Mouse (Mus musculus) skeletal muscle tissue, adult 2 months (tissue): ENCODE results near the gene Fam107a.
A peak's percentile ranks its signal among the peaks of the same experiment; 100 is the strongest.
"Not testable (repeated sequence)": the region's sequence is repeated elsewhere in the genome, so short reads cannot be mapped to it uniquely, and the experiment has no call there.

ENCODE experiments used
- DNase-seq: peaks from one replicate; pipeline ENCODE4 v3.0.0-alpha.2; 2012; ENCODE audit warnings: low read depth, low spot score

Gene Fam107a

GRCm38 (mm10) chr14:8316366-8317193, 1.2 kb downstream of the Fam107a start:
- no peak for DNase-seq

GRCm38 (mm10) chr14:8315169-8315568, 2.7 kb downstream of the Fam107a start:
- no peak for DNase-seq

GRCm38 (mm10) chr14:8314536-8314935, 3.3 kb downstream of the Fam107a start:
- no peak for DNase-seq

DNA sequence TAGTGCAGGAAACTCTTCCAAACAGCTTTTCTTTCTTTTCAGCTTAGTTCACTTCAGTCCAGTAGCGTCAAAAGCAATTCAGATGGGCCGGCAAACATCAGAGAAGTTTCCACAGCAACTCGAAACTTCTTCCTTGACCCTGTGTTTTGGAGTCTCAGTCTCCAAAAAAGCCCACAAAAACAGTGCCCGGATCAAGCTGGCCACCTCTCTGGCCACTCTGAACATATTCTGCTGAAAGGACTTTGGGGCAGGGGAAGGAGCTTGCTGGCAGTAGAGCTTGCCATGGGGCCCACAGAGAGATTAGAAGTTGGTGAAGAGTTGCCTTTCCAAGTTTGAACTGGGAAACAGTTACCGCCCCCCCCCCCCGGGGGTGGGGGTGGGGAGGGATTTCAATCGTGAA, 3.9 kb downstream of the Fam107a start:
- no peak for DNase-seq

- DNase-seq, result peak; percentile 30
These were observed 8.1 kb downstream of the Fam107a start for GRCm38 (mm10) chr14:8309621-8310141.

- DNase-seq, result no peak
These were observed 9.2 kb downstream of the Fam107a start for GRCm38 (mm10) chr14:8308650-8309049.

DNA sequence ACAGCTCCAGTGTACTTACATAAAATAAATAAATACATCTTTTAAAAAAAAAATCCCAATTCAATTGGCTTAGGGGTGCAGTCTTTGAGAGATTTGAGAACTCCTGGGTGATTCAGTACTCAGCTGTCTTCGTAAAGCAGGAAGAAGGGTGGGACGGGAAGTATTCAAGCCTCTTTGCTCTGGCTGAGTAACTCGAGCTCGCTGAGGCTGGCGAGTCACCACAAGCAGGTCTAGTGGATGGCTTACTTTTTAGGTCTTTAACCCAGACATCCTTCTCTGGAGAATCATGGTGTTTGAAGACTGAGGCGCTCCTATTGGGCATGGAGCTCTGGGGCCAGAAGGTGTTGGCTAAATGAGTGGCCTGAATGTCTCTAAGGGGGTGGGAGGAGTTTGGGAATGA, 10.9 kb downstream of the Fam107a start:
- no peak for DNase-seq

DNA sequence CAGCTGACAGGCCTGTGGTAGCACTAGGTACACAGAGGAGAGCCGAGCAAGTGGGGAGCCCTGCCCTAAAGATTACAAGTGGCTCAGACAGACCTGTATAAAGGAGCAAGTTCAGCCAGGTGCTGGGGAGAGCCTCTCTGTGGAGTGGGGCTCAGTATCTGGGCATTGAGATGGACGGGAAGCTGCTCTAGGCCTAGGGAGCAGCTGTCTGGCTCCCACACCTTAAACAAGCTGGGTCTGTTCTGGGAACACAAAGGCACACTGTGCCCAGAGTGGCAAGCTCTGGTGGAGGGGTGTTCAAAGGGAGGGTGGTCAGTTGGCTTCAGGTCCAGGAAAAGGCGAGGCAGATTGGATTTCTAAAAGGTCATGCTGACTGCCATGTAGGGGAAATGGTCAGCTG, 12.8 kb downstream of the Fam107a start:
- no peak for DNase-seq

- no peak for DNase-seq
These were observed 13.7 kb downstream of the Fam107a start for GRCm38 (mm10) chr14:8304082-8304481.

GRCm38 (mm10) chr14:8302687-8303086, 15.1 kb downstream of the Fam107a start:
- DNase-seq, result no peak

DNA sequence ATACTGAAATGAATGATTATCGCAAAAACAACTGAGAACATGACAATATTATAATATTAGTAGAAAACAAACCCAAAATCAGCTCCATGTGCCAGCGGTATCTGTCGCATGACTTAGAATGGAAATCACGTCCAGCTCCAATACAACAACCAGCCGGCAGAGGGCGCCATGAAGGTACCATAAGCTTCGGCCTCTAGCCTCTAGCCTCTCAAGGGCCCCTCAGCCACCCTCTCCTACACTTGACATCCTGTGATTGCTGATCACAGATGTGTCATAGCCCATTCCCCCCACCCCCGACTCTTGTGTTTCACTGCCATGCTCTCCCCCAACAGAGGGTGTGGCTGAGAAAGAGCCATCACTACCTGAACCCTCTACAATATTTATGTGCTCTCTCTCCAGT, 17.5 kb downstream of the Fam107a start:
- DNase-seq, result peak; percentile 42

DNA sequence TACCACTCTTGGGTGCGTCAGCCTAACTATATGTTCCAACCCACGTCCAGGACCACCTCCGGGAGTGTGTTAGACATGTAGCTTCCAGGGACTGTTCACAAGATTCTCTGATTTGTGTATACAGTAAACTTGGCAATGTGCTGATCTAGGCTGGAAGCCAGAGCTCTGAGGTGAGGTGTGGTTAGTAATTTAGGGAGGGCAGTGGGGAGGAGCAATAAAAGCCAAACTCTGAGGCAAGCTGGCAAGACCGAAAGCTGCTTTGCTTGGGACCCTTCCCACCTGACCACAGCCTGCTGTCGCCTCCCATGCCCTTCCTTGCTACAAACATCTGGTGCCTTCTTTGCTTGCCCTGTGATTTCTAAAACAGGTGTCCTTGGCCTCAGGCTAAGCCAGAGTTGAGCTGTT, 19.9 kb downstream of the Fam107a start:
- no peak for DNase-seq

- DNase-seq, result no peak
These were observed 23.6 kb downstream of the Fam107a start for GRCm38 (mm10) chr14:8294257-8294656.

GRCm38 (mm10) chr14:8286595-8286994, 31.2 kb downstream of the Fam107a start:
- not testable (repeated sequence) for DNase-seq

- DNase-seq, result no peak
These were observed 34.0 kb downstream of the Fam107a start for GRCm38 (mm10) chr14:8283784-8284183.

- DNase-seq, result not testable (repeated sequence)
These were observed 46.5 kb downstream of the Fam107a start for GRCm38 (mm10) chr14:8271281-8271680.

GRCm38 (mm10) chr14:8264378-8264777, 53.4 kb downstream of the Fam107a start:
- no peak for DNase-seq

- no peak for DNase-seq
These were observed 55.6 kb downstream of the Fam107a start for GRCm38 (mm10) chr14:8262242-8262641.

GRCm38 (mm10) chr14:8260214-8260613, 57.6 kb downstream of the Fam107a start:
- DNase-seq, result no peak

- DNase-seq, result no peak
These were observed 58.7 kb downstream of the Fam107a start, which contains the start of gene Acox2 for GRCm38 (mm10) chr14:8259166-8259565. Gene Acox2 (minus strand): TSS chr14:8259353.

DNA sequence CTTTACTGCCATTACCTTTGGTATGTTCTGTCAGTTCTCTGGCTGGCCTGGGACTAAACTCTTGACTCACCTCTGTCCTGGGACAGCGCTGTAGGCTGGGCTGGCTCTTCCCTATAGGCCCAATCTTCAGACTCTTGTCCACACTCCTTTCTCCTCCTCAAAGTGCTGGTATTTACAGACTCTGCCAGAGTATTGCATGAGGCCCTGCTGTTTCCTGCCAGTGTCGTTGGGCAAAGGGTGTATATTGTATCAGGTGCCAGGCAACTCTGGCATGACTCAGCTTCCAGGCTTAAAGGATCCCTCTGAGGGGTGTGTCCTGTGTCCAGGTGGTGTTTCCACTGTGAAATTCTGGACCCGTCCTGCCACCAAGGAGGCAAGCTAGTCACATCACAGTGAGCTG, 59.1 kb downstream of the Fam107a start:
- no peak for DNase-seq

DNA sequence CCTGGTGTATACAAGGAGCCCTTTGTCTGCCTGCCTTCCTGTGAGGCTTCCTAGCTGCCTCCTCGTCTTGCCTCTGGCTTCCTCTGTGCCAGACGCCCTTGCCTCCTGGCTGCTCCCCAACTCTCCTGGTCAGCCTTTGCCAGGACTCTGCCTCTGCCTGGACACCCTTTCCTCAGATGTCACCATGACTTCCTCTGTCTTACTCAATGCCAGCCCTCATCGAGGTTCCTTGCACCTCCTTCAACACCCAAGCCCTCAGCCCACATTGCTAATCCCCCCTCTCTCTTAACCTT, 59.5 kb downstream of the Fam107a start:
- DNase-seq, result no peak

DNA sequence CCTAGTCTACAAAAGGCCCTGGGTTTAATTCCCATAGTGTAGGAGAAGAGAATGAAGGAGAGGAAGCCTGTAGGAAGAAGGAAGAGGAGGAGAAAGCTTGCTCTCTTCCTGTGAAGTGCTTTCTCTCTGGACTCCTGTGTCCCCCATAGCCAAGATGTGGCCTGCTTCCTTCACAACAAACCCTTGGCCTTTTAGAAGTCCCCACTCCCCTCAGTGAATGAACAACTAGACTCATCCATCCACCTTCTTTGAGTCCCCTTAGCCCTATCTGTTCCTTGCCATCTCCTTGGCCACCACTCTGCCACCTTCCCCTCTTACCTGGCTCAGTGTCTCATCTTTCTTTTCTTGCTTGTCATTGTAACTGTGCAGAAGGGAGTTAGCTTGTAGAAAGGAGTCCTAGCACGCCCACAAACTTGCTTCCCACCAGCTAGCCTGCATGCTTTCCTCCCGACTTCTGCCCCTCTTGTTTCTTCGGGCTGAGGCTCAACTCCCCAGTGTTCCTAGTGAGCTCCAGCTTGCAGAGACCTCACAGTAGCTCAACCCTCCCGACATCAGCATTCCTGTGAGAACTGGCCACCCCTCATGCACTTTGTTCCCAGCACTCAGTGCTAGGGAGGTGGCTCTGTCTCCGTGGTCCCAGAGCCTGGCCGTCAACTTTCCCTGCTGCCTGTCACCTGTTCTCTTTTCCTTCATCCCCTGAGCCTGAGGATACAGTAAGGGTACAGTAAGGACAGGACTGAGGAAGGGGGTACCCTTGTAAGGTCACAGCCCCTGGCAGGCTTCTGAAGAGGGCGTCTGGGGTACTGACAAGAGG, 60.1 kb downstream of the Fam107a start:
- no peak for DNase-seq
